Mouse (Mus musculus) forebrain, embryonic 12.5 days (tissue): ENCODE results near the gene Tmem81. TPM values are rescaled to one million over a fixed set of nuclear protein-coding genes. Genes with fewer than 3 reads are reported as not detected.
"Not testable (repeated sequence)": the region's sequence is repeated elsewhere in the genome, so short reads cannot be mapped to it uniquely, and the experiment has no call there.

Source experiments
- ATAC-seq: fragments of 200-750 bp; cut with Nextera tagmentation; 2 replicates; pipeline ENCODE4 v1.8.0; 2017; ENCODE audit warnings: moderate TSS enrichment; ENCODE audit not compliant: low FRiP score
- H3K27ac ChIP-seq: fragments of 300-500 bp; sonication (generic); 2 replicates; pipeline ENCODE4 v1.5.1; 2016; ENCODE audit warnings: mild to moderate bottlenecking
- H3K27me3 ChIP-seq: fragments of 300-500 bp; sonication (generic); 2 replicates; pipeline ENCODE4 v1.6.1; 2016; ENCODE audit warnings: mild to moderate bottlenecking
- H3K36me3 ChIP-seq: fragments of 300-500 bp; sonication (generic); replicated peaks from 2 replicates; pipeline ENCODE4 v1.6.1; 2016; ENCODE audit warnings: mild to moderate bottlenecking
- H3K4me1 ChIP-seq: fragments of 300-500 bp; sonication (generic); 2 replicates; pipeline ENCODE4 v1.6.1; 2016
- H3K4me2 ChIP-seq: fragments of 300-500 bp; sonication (generic); 2 replicates; pipeline ENCODE4 v1.6.1; 2016; ENCODE audit warnings: mild to moderate bottlenecking, moderate library complexity
- H3K4me3 ChIP-seq: fragments of 300-500 bp; sonication (generic); replicated peaks from 2 replicates; pipeline ENCODE4 v1.5.1; 2016; ENCODE audit warnings: mild to moderate bottlenecking
- H3K9ac ChIP-seq: fragments of 300-500 bp; sonication (generic); 2 replicates; pipeline ENCODE4 v1.6.1; 2016; ENCODE audit warnings: mild to moderate bottlenecking
- H3K9me3 ChIP-seq: fragments of 300-500 bp; sonication (generic); 2 replicates; pipeline ENCODE4 v1.6.1; 2016
- WGBS: fragments of 180-500 bp; shearing (Covaris S2); methylation state at CpG from one replicate; pipeline ENCODE4 v1.1.7; 2016; 5-methylcytosine and 5-hydroxymethylcytosine counted together
- polyA plus RNA-seq: library from polyadenylated mRNA; unstranded; fragments of >200 nt; fragmentation: Nextera tagmentation; extraction: Ambion mirVana; gene quantifications from 2 replicates; pipeline ENCODE4 v1.2.1, GENCODE M21; 2016

The Tmem81 gene
- polyA plus RNA-seq: 1.4 and 1.6 TPM in 2 replicates

GRCm38 (mm10) chr1:132506058-132506457 is at the start of gene Tmem81:
TSS of gene Tmem81 (plus strand) at chr1:132506230.
- Histone ChIP-seq H3K9ac (no peak within 1 kb of the TSS), H3K36me3 (peaks cover 65% of the 10 kb centered on the region)
- no peak for ATAC-seq

GRCm38 (mm10) chr1:132464651-132465050 is 41.4 kb upstream of the Tmem81 start:
- 84% methylated on average over 5 of the region's 5 CpGs for WGBS

More at GRCm38 (mm10) chr1:132506058-132506457, at the start of gene Tmem81:
- Histone ChIP-seq H3K9me3 (no peaks in the 10 kb centered on the region), H3K4me1 (peaks cover 4% of the 10 kb centered on the region; the same call in 1 of the 2 replicates), H3K27me3 (no peaks in the 10 kb centered on the region), H3K27ac (no peak within 1 kb of the TSS), H3K4me2 (no peak within 1 kb of the TSS), H3K4me3 (no peak within 1 kb of the TSS)
- WGBS: 87% methylated on average over 7 of the region's 7 CpGs

DNA sequence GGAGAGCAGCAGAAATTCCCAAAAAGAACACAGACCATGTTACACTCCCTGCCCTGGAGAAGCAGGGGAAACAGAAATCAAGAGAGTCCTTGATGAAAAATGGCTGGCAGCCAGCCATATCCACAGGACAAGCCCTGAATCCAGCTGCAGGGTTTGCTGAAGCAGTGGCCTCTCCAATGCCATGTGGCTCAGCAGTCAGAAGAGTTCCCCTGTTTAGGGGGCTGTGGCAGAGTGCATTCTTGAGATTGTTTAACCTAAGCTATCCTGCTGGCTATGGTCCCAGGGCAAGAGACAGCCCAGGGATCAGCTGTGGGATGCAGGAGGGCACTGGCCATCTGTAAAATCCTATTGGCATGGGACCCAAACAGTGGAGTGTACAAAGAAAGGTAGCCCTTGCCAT is 37.1 kb upstream of the Tmem81 start:
- Histone ChIP-seq H3K36me3 (peaks cover 24% of the 10 kb centered on the region), H3K4me3 (no peak overlapping the region), H3K4me2 (no peak overlapping the region), H3K4me1 (no peaks in the 10 kb centered on the region), H3K9ac (no peak overlapping the region), H3K27me3 (no peaks in the 10 kb centered on the region), H3K27ac (no peak overlapping the region), H3K9me3 (no peaks in the 10 kb centered on the region)
- no peak for ATAC-seq

More at GRCm38 (mm10) chr1:132464651-132465050, 41.4 kb upstream of the Tmem81 start:
- no peak overlapping the region for H3K4me2 ChIP-seq
- no peaks in the 10 kb centered on the region for H3K27me3 ChIP-seq
- H3K27ac ChIP-seq: no peak overlapping the region
- H3K9ac ChIP-seq: no peak overlapping the region
- ATAC-seq: no peak
- H3K4me1 ChIP-seq: no peaks in the 10 kb centered on the region
- peaks cover 54% of the 10 kb centered on the region for H3K36me3 ChIP-seq
- no peak overlapping the region for H3K4me3 ChIP-seq
- no peaks in the 10 kb centered on the region for H3K9me3 ChIP-seq

DNA sequence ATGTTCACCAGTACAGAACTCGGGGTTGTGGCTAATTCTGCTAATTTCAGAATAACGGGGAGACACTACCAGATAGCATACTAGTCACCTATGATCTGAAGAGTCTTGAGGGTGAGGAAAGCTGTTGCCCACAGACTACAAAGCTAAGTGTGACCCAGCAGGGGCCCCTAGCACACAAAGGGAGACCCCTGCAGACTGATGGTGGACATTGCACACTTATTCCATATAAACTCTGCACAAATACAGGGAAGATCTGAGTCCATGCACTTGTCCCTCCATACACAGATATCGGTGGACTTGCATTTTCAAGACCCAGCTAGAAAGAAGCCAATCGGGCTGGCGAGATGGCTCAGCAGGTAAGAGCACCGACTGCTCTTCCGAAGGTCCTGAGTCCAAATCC is 36.5 kb upstream of the Tmem81 start:
- WGBS: 93% methylated on average over 7 of the region's 7 CpGs

DNA sequence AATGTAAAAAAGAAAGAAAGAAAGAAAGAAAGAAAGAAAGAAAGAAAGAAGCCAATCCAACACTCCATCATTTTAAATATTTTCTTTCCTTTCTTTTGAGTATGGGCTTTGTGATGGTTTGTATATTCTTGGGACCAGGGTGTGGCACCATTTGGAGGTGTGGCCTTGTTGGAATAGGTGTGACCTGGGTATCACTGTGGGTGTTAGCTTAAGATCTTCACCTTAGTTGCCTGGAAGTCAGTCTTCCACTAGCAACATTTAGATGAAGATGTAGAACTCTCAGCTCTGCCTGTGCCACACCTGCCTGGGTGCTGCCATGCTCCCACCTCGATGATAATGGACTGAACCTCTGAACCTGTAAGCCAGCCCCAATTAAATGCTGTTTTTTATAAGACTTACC is 36.0 kb upstream of the Tmem81 start:
- peaks cover 13% of the 10 kb centered on the region for H3K36me3 ChIP-seq
- H3K9ac ChIP-seq, H3K4me3 ChIP-seq, H3K27me3 ChIP-seq, H3K27ac ChIP-seq, H3K4me1 ChIP-seq, H3K9me3 ChIP-seq, H3K4me2 ChIP-seq, ATAC-seq: not testable (repeated sequence)
- 90% methylated on average over 1 of the region's 1 CpGs for WGBS

More for the DNA sequence above, 36.5 kb upstream of the Tmem81 start:
- no peak overlapping the region for H3K27ac ChIP-seq
- H3K9ac ChIP-seq: no peak overlapping the region
- H3K4me2 ChIP-seq: no peak overlapping the region
- H3K9me3 ChIP-seq: no peaks in the 10 kb centered on the region
- no peaks in the 10 kb centered on the region for H3K27me3 ChIP-seq
- peaks cover 18% of the 10 kb centered on the region for H3K36me3 ChIP-seq
- ATAC-seq: no peak
- no peaks in the 10 kb centered on the region for H3K4me1 ChIP-seq
- H3K4me3 ChIP-seq: no peak overlapping the region

- H3K9ac ChIP-seq: no peak overlapping the region
- H3K4me3 ChIP-seq: no peak overlapping the region
- H3K4me2 ChIP-seq: no peak overlapping the region
- peaks cover 8% of the 10 kb centered on the region for H3K36me3 ChIP-seq
- H3K4me1 ChIP-seq: peaks cover 5% of the 10 kb centered on the region
- ATAC-seq: no peak
- H3K27me3 ChIP-seq: no peaks in the 10 kb centered on the region
- H3K27ac ChIP-seq: no peak overlapping the region
- 96% methylated on average over 2 of the region's 2 CpGs for WGBS
- H3K9me3 ChIP-seq: no peaks in the 10 kb centered on the region
Measured at GRCm38 (mm10) chr1:132471032-132471431, 35.0 kb upstream of the Tmem81 start.

DNA sequence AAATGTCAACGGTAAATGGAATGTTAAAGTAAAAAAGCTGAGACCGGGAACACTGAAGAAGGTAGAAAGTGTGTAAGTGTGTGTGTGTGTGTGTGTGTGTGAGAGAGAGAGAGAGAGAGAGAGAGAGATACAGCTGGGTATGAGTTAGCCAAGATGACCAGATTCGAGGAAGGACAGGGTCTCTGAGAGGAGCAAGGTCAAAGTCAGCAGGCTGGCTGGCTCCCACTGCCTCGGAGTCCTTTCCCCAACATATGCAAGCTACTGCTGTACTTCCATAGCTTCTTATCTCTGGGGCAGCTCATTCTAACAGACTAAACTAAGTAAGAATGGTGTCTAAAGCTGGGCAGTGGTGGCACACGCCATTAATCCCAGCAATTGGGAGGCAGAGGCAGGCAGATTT is 34.5 kb upstream of the Tmem81 start:
- WGBS: 91% methylated on average over 5 of the region's 5 CpGs
- no peaks in the 10 kb centered on the region for H3K27me3 ChIP-seq

DNA sequence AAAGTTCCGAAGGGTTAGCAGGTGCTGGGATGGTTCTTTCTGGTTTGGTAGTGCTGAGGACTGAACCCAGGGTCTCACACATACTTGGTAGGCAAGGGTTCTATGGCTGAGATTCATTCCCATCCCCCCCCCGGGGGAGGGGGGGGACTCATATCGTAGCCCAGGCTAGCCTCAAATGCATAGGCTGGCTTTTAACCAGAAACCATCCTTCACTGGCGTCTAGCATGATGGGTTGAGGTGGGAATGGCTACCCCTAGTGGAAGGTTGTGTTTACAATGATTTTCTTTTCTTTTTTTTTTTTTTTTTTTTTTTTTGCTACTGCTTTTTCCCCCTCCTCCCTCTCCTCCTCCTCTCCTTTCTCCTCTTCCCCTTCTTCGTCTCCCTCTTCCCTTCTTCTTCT is 33.5 kb upstream of the Tmem81 start:
- no peak for ATAC-seq
- Histone ChIP-seq H3K27ac (no peak overlapping the region), H3K4me3 (no peak overlapping the region), H3K36me3 (no peaks in the 10 kb centered on the region; the same call in 1 of the 2 replicates), H3K9ac (no peak overlapping the region), H3K9me3 (no peaks in the 10 kb centered on the region), H3K4me2 (no peak overlapping the region), H3K4me1 (peaks cover 12% of the 10 kb centered on the region), H3K27me3 (no peaks in the 10 kb centered on the region)
- 68% methylated on average over 5 of the region's 5 CpGs for WGBS

More for the DNA sequence above, 34.5 kb upstream of the Tmem81 start:
- Histone ChIP-seq H3K4me3 (no peak overlapping the region), H3K9me3 (no peaks in the 10 kb centered on the region), H3K36me3 (peaks cover 8% of the 10 kb centered on the region), H3K27ac (no peak overlapping the region), H3K9ac (no peak overlapping the region), H3K4me1 (peaks cover 10% of the 10 kb centered on the region), H3K4me2 (no peak overlapping the region)
- ATAC-seq: no peak

DNA sequence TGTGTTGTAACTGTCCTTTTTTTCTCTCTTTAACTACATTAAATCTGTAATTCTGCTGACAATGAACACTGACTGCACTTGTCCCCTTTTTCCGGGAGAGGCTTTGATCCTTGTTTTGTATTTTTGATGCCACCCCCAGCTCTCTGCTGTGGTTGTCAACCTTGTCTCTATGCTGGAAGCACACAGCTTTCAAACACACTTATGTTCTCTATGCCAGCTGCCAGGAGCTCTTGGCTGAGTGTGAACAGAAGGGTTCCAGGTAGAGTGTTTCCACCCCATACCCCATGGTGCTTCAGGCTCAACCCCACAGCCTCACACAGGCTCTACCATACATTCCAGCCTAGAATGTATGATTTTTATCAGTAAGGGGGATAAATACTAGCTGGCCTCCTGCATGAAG is 31.5 kb upstream of the Tmem81 start:
- Histone ChIP-seq H3K9me3 (no peaks in the 10 kb centered on the region), H3K36me3 (no peaks in the 10 kb centered on the region), H3K27ac (no peak overlapping the region), H3K4me1 (peaks cover 27% of the 10 kb centered on the region), H3K27me3 (no peaks in the 10 kb centered on the region), H3K9ac (no peak overlapping the region), H3K4me2 (no peak overlapping the region), H3K4me3 (no peak overlapping the region)
- 88% methylated on average over 1 of the region's 1 CpGs for WGBS
- no peak for ATAC-seq

GRCm38 (mm10) chr1:132476575-132476927 is 29.5 kb upstream of the Tmem81 start:
- ATAC-seq: peak; percentile 75
- H3K27ac ChIP-seq: peak overlapping the region; percentile 68
- H3K27me3 ChIP-seq: no peaks in the 10 kb centered on the region
- no peaks in the 10 kb centered on the region for H3K9me3 ChIP-seq
- H3K36me3 ChIP-seq: no peaks in the 10 kb centered on the region
- peaks cover 27% of the 10 kb centered on the region for H3K4me1 ChIP-seq
- H3K4me3 ChIP-seq: peak overlapping the region; percentile 74
- WGBS: 6% methylated on average over 9 of the region's 9 CpGs
- peak overlapping the region; percentile 75 for H3K9ac ChIP-seq
- peak overlapping the region; percentile 84 for H3K4me2 ChIP-seq

DNA sequence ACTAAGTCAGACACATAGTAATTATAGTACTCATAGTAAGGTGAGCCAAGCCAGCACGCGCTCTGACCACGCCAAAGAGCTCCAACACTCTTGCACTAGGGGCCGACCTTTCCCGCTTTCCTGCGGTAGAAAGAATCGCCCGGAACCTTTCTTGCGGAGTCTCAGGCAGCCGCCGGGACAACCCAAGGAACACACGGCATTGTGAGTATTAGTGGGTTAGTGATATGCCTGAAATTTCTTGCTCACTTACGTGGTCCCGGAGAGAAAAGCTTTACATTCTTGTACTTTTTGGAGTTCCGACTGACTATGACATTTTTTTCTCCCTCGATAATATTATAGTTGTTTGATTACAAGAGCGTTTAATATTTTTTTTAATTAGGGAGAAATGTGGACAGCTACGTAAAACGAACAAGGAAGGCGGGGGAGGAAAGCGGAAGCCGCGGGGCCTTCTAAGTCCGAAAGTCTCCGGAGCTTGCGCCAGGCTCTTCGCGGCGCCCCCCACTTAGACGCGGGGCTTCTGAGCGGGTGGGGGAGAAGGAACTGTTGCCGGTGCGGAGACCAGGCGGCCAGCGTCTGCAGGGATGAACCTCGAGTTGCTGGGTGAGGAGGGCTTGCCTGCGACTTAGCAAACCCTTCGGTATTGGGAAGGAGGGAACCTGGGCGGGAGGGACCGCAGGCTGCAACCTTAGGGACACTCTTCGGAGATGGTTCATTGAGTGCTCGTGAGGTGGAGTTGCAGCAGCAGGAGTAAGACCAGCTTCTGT is 28.9 kb upstream of the Tmem81 start, which contains the start of gene Rbbp5:
Gene Rbbp5 (plus strand): TSS at position 438 of the 764 bp plus-strand sequence.
- peak within 1 kb of the TSS; percentile 68 for H3K27ac ChIP-seq
- H3K4me2 ChIP-seq: peak within 1 kb of the TSS; percentile 84
- H3K27me3 ChIP-seq: no peaks in the 10 kb centered on the region
- WGBS: under 1% methylated on average over 43 of the region's 43 CpGs
- peak; percentile 95 for ATAC-seq
- H3K4me3 ChIP-seq: peak within 1 kb of the TSS; percentile 74
- H3K9me3 ChIP-seq: no peaks in the 10 kb centered on the region
- H3K36me3 ChIP-seq: no peaks in the 10 kb centered on the region
- peak within 1 kb of the TSS; percentile 75 for H3K9ac ChIP-seq
- H3K4me1 ChIP-seq: peaks cover 27% of the 10 kb centered on the region

DNA sequence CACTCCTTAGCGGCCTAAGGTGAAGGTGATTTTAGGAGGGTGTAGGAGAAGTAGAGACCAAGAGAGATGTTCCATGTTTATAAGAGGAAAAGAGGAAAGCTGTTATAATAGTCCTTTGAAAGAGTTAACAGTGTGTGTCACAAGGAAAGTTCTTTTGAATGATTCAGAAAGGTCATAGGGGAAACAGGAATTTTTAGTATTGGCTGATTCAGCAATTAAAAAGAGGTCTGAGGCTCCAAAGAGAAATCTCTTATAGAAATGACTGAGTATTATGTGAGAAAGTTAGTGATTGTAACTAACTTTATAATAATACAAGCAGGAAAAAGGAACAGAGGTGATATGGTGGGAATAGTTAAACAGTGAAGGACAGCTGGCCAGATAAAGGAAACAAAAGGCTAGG is 26.6 kb upstream of the Tmem81 start:
- Histone ChIP-seq H3K4me1 (peaks cover 27% of the 10 kb centered on the region), H3K9me3 (no peaks in the 10 kb centered on the region), H3K36me3 (no peaks in the 10 kb centered on the region), H3K9ac (no peak overlapping the region), H3K27ac (no peak overlapping the region), H3K27me3 (no peaks in the 10 kb centered on the region), H3K4me3 (no peak overlapping the region), H3K4me2 (no peak overlapping the region)
- 89% methylated on average over 1 of the region's 1 CpGs for WGBS
- ATAC-seq: no peak

DNA sequence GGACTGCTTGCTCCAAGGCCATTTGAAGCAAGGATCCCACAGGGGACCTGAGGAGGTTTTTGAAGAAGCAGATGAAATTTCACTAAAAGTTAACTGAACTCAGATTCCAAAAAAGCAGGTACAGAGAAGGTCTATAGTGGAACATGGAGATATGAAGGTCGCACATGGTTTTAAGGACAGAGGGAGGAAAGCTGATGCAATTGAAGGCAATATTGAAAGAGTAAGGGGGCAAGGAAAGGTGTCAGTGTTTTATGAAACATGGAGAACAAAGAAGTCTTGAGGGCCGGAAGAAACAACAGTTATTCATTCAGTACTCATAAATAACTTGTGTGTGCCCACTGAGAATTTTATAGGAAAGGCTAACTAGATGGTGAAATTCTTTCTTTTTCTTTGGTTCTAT is 24.4 kb upstream of the Tmem81 start:
- no peak overlapping the region for H3K9ac ChIP-seq
- peaks cover 16% of the 10 kb centered on the region for H3K4me1 ChIP-seq
- no peak for ATAC-seq
- whole genome bisulfite sequencing: 96% methylated on average over 2 of the region's 2 CpGs
- peaks cover 13% of the 10 kb centered on the region for H3K36me3 ChIP-seq
- no peak overlapping the region for H3K4me2 ChIP-seq
- no peak overlapping the region for H3K4me3 ChIP-seq
- H3K27ac ChIP-seq: no peak overlapping the region
- H3K27me3 ChIP-seq: no peaks in the 10 kb centered on the region
- no peaks in the 10 kb centered on the region for H3K9me3 ChIP-seq
